ENCODE assay signal across 24 mouse cellular contexts in the genomic region with DNA sequence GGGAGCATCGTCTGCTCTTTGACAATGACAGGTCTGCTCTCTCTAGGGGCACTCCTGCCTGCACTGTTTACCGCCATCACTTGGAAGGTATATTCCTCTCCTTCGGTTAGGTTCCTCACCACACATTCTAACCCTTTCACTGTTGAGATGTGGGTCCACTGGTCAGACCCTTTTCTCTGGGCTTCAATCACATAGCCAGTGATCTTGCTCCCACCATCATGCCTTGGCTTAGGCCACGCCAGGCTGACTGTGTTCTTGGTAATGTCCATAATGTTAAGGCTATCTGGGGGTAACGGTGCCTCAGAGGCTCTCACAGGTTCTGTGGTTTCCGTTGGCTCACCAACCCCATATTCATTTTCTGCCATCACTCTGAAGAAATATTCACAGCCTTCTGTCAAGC.
"Had no signal": no experiment of that assay in that cellular context is flagged by ENCODE, and none has a peak within 500 bp of the region (broad histone marks: within the 10 kb centered on the region; RNA-seq: fewer than 3 reads in every experiment).

No protein-coding gene starts in this region.

- ATAC-seq: forebrain, postnatal 0 days; hindbrain, postnatal 0 days; intestine, embryonic 16.5 days; liver, embryonic 12.5 days had no signal

- H3K4me2 ChIP-seq: heart, embryonic 12.5 days; heart, embryonic 15.5 days; hindbrain, embryonic 13.5 days; hindbrain, embryonic 15.5 days; kidney, embryonic 15.5 days; limb, embryonic 13.5 days; limb, embryonic 15.5 days; liver, embryonic 12.5 days had no signal

- H3K4me3 ChIP-seq: heart, embryonic 12.5 days; heart, embryonic 15.5 days; hindbrain, embryonic 13.5 days; hindbrain, embryonic 15.5 days; kidney, embryonic 15.5 days; limb, embryonic 13.5 days; limb, embryonic 15.5 days; liver, embryonic 12.5 days had no signal

- H3K9ac ChIP-seq: forebrain, postnatal 0 days; heart, embryonic 12.5 days; heart, embryonic 15.5 days; hindbrain, embryonic 13.5 days; hindbrain, embryonic 15.5 days; kidney, embryonic 15.5 days; limb, embryonic 13.5 days; limb, embryonic 15.5 days; liver, embryonic 12.5 days; liver, embryonic 14.5 days had no signal

- H3K4me1 ChIP-seq: heart, embryonic 12.5 days; heart, embryonic 15.5 days; hindbrain, embryonic 13.5 days; hindbrain, embryonic 15.5 days; kidney, embryonic 15.5 days; limb, embryonic 13.5 days; limb, embryonic 15.5 days; liver, embryonic 12.5 days had no signal

- H3K9me3 ChIP-seq: heart, embryonic 12.5 days; heart, embryonic 15.5 days had no signal

- DNase-seq: forebrain, postnatal 0 days; gastrocnemius, postnatal 14 days; heart, postnatal 10 days; kidney, adult 11 months; kidney, adult 2 months; kidney, adult 9 months; kidney, postnatal 14 days; kidney, postnatal 36 days; layer of hippocampus, adult 9-11 months; layer of hippocampus, postnatal 36 days; left cerebral cortex, postnatal 4 days; lung, adult 18-20 months had no signal

- H3K27ac ChIP-seq: heart, embryonic 15.5 days; hindbrain, embryonic 13.5 days; hindbrain, embryonic 15.5 days; hindbrain, postnatal 0 days; kidney, embryonic 15.5 days; kidney, postnatal 0 days; limb, embryonic 13.5 days; limb, embryonic 15.5 days; liver, embryonic 12.5 days; liver, embryonic 14.5 days had no signal

- H3K36me3 ChIP-seq: hindbrain, embryonic 15.5 days; kidney, embryonic 15.5 days; limb, embryonic 13.5 days; limb, embryonic 15.5 days; liver, embryonic 12.5 days had no signal

- H3K27me3 ChIP-seq: heart, embryonic 12.5 days; heart, embryonic 15.5 days; hindbrain, embryonic 13.5 days; hindbrain, embryonic 15.5 days; kidney, embryonic 15.5 days; limb, embryonic 13.5 days; limb, embryonic 15.5 days; liver, embryonic 12.5 days had no signal
